Mouse (Mus musculus) WW6 (cell line): ENCODE results near the gene Sept11.
A peak's percentile ranks its signal among the peaks of the same experiment; 100 is the strongest.

Source experiments
- DNase-seq: peaks from one replicate; pipeline ENCODE4 v3.0.0-alpha.2; 2013; ENCODE audit warnings: low read depth, low spot score

The Sept11 gene

GRCm38 (mm10) chr5:93171420-93171819 lies 78.2 kb downstream of the Sept11 start:
- DNase-seq = no peak

- DNase-seq = no peak
Observed at GRCm38 (mm10) chr5:93172536-93172935, 79.3 kb downstream of the Sept11 start.

- no peak for DNase-seq
Observed at GRCm38 (mm10) chr5:93174675-93175074, 81.4 kb downstream of the Sept11 start.

- DNase-seq = no peak
Observed at GRCm38 (mm10) chr5:93178616-93179015, 85.4 kb downstream of the Sept11 start.

- no peak for DNase-seq
Observed at GRCm38 (mm10) chr5:93180252-93180651, 87.0 kb downstream of the Sept11 start.

- no peak for DNase-seq
Observed at GRCm38 (mm10) chr5:93183311-93183710, 90.1 kb downstream of the Sept11 start.

- no peak for DNase-seq
Observed at GRCm38 (mm10) chr5:93184548-93184947, 91.3 kb downstream of the Sept11 start.

GRCm38 (mm10) chr5:93189607-93190006 lies 96.4 kb downstream of the Sept11 start:
- no peak for DNase-seq

GRCm38 (mm10) chr5:93190428-93190827 lies 97.2 kb downstream of the Sept11 start:
- DNase-seq = no peak

- DNase-seq = no peak
Observed at GRCm38 (mm10) chr5:93198232-93198631, 105.0 kb downstream of the Sept11 start.

GRCm38 (mm10) chr5:93201181-93201580 lies 107.9 kb downstream of the Sept11 start:
- no peak for DNase-seq

- DNase-seq = no peak
Observed at GRCm38 (mm10) chr5:93205371-93206108, 112.3 kb downstream of the Sept11 start.

GRCm38 (mm10) chr5:93206109-93207005 lies 113.1 kb downstream of the Sept11 start, which contains the start of the genes Ccni and 2010109A12Rik:
Gene Ccni (minus strand): TSS chr5:93206495.
Gene 2010109A12Rik (plus strand): TSS chr5:93206518.
- peak; percentile 82 for DNase-seq

GRCm38 (mm10) chr5:93207006-93207348 lies 113.7 kb downstream of the Sept11 start:
- no peak for DNase-seq

GRCm38 (mm10) chr5:93207555-93207954 lies 114.3 kb downstream of the Sept11 start:
- no peak for DNase-seq

- DNase-seq = no peak
Observed at GRCm38 (mm10) chr5:93218375-93218774, 125.1 kb downstream of the Sept11 start.

GRCm38 (mm10) chr5:93221661-93222060 lies 128.4 kb downstream of the Sept11 start:
- DNase-seq = no peak

GRCm38 (mm10) chr5:93224549-93224948 lies 131.3 kb downstream of the Sept11 start:
- DNase-seq = no peak
